Mouse (Mus musculus): ENCODE results near the gene Flywch1. TPM values are rescaled to one million over a fixed set of nuclear protein-coding genes. Genes with fewer than 3 reads are reported as not detected.
A peak's percentile ranks its signal among the peaks of the same experiment; 100 is the strongest.

Gene Flywch1
- 210 and 220 TPM in 2 replicates for polyA plus RNA-seq (2014; fragmentation: Nextera tagmentation; extraction: Ambion mirVana)

DNA sequence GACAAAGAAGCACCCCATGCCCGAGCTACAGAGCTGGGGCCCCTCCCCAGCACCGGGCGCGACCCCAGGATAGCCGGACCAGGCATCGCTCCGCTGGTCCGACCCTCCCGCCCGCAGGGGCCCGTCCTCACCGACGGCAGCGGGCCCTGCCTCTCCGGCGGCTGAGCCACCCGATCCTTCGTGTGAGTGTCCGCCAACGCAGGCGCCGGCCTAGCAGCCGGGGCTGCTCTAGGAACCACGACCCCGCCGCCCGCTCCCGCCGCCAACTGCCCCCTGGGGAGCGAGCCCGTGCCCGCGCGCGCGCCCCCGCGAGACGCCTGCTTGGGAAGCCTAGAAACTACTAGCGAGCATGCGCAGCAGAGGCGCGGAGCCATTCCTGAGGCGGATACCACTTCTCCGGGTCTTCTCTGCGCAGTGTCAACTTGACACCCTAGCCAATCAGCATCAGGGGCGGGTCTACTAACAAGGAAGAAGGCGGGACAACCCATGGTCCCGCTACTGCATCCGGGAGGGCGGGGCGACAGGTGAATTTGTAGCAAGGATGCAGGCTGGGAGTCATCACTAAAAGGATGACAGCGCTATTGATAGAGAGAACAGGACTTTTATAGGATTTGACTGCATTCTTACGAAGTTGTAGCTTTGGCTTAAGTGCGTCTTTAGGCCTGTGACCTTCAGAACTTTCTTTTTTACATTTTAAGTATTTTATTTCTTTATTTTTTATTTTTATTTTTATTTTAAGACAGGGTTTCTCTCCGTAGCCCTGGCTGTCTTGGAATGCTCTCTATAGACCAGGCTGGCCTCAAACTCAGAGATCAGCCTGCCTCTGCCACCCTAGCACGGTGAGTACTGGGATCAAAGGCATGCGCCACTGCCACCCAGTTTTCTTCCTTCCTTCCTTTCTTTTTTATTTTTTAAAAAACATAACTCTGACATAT lies at the start of gene Flywch1:
Flywch1 (minus strand) TSS at position 319 of the 935 bp plus-strand sequence.
- H3K9ac ChIP-seq (replicated peaks; ENCODE audit: low read length), result peak within 1 kb of the TSS; percentile 98
- ATAC-seq (ENCODE audit: low FRiP score, low TSS enrichment) (peak; percentile 98), DNase-seq (peak; percentile 99)
- H3K4me2 ChIP-seq (ENCODE audit: low read length), result peak within 1 kb of the TSS; percentile 65
- H3K36me3 ChIP-seq (ENCODE audit: control insufficient read depth, insufficient read depth, low read length), result peaks cover 15% of the 10 kb centered on the region; the same call in 1 of the 2 replicates
- H3K27ac ChIP-seq (replicated peaks; ENCODE audit: low read depth, low read length), result peak within 1 kb of the TSS; percentile 92
- peak within 1 kb of the TSS; percentile 86 for H3K4me3 ChIP-seq (replicated peaks; ENCODE audit: low read depth, low read length)
- H3K9me3 ChIP-seq (ENCODE audit: control insufficient read depth, low read length), result no peaks in the 10 kb centered on the region
- 3% methylated on average over 58 of the region's 58 CpGs for WGBS
- peaks cover 20% of the 10 kb centered on the region for H3K4me1 ChIP-seq (ENCODE audit: control insufficient read depth, insufficient read depth, low read length)
- no peaks in the 10 kb centered on the region for H3K27me3 ChIP-seq (ENCODE audit: control insufficient read depth, insufficient read depth, low read length)

DNA sequence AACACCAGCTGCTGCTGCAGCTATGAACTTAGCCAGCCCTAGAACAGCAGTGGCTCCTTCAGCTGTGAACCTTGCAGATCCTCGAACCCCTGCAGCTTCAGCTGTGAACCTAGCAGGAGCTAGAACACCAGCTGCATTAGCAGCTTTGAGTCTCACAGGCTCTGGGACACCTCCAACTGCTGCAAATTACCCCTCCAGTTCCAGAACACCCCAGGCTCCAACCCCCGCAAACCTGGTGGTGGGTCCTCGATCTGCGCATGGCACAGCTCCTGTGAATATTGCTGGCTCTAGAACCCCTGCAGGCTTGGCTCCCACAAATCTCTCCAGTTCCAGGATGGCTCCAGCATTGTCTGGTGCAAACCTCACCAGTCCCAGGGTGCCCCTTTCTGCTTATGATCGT lies 49.3 kb upstream of the Flywch1 start:
- no peaks in the 10 kb centered on the region for H3K27me3 ChIP-seq (ENCODE audit: control insufficient read depth, insufficient read depth, low read length)
- H3K4me3 ChIP-seq (replicated peaks; ENCODE audit: low read depth, low read length), result no peak overlapping the region
- peaks cover 20% of the 10 kb centered on the region for H3K9me3 ChIP-seq (ENCODE audit: control insufficient read depth, low read length)
- H3K4me1 ChIP-seq (ENCODE audit: control insufficient read depth, insufficient read depth, low read length), result no peaks in the 10 kb centered on the region
- H3K4me2 ChIP-seq (ENCODE audit: low read length), result no peak overlapping the region
- DNase-seq (no peak), ATAC-seq (ENCODE audit: low FRiP score, low TSS enrichment) (no peak)
- no peak overlapping the region for H3K27ac ChIP-seq (replicated peaks; ENCODE audit: low read depth, low read length)
- H3K36me3 ChIP-seq (ENCODE audit: control insufficient read depth, insufficient read depth, low read length), result peaks cover 99% of the 10 kb centered on the region
- WGBS, result 93% methylated on average over 5 of the region's 5 CpGs
- H3K9ac ChIP-seq (replicated peaks; ENCODE audit: low read length), result no peak overlapping the region

DNA sequence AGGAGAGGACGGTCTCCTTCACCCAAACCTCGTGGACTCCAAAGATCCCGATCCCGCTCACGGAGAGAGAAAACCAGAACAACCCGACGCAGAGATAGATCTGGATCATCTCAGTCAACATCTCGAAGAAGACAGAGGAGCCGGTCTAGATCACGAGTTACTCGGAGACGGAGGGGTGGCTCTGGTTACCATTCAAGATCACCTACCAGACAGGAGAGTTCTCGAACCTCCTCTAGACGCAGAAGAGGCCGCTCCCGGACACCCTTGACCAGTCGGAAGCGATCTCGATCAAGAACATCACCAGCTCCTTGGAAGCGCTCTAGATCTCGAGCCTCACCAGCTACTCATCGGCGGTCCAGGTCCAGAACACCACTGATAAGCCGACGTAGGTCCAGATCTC lies 47.8 kb upstream of the Flywch1 start:
- Histone ChIP-seq H3K9me3 (ENCODE audit: control insufficient read depth, low read length) (peaks cover 26% of the 10 kb centered on the region), H3K4me2 (ENCODE audit: low read length) (no peak overlapping the region), H3K4me3 (replicated peaks; ENCODE audit: low read depth, low read length) (no peak overlapping the region), H3K27ac (replicated peaks; ENCODE audit: low read depth, low read length) (no peak overlapping the region), H3K9ac (replicated peaks; ENCODE audit: low read length) (no peak overlapping the region), H3K36me3 (ENCODE audit: control insufficient read depth, insufficient read depth, low read length) (peaks cover 99% of the 10 kb centered on the region), H3K27me3 (ENCODE audit: control insufficient read depth, insufficient read depth, low read length) (no peaks in the 10 kb centered on the region), H3K4me1 (ENCODE audit: control insufficient read depth, insufficient read depth, low read length) (no peaks in the 10 kb centered on the region)
- DNase-seq (no peak), ATAC-seq (ENCODE audit: low FRiP score, low TSS enrichment) (no peak)
- 99% methylated on average over 25 of the region's 25 CpGs for WGBS

DNA sequence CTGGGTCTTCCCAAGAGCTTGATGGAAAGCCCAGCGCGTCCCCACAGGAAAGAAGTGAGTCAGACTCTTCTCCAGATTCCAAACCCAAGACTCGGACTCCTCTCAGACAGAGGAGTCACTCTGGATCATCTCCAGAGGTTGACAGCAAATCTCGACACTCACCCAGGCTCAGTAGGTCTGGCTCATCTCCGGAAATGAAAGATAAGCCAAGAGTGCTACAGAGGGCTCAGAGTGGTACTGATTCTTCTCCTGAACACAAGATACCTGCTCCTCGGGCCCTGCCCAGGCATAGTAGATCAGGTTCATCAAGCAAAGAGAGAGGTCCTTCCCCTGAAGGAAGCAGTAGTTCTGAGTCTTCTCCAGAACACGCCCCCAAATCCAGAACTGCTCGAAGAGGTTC lies 47.2 kb upstream of the Flywch1 start:
- Histone ChIP-seq H3K9ac (replicated peaks; ENCODE audit: low read length) (no peak overlapping the region), H3K27ac (replicated peaks; ENCODE audit: low read depth, low read length) (no peak overlapping the region), H3K9me3 (ENCODE audit: control insufficient read depth, low read length) (peaks cover 26% of the 10 kb centered on the region), H3K4me3 (replicated peaks; ENCODE audit: low read depth, low read length) (no peak overlapping the region), H3K4me1 (ENCODE audit: control insufficient read depth, insufficient read depth, low read length) (no peaks in the 10 kb centered on the region), H3K27me3 (ENCODE audit: control insufficient read depth, insufficient read depth, low read length) (no peaks in the 10 kb centered on the region), H3K4me2 (ENCODE audit: low read length) (no peak overlapping the region), H3K36me3 (ENCODE audit: control insufficient read depth, insufficient read depth, low read length) (peaks cover 99% of the 10 kb centered on the region)
- DNase-seq, result no peak
- ATAC-seq (ENCODE audit: low FRiP score, low TSS enrichment), result no peak
- 99% methylated on average over 8 of the region's 8 CpGs for WGBS

DNA sequence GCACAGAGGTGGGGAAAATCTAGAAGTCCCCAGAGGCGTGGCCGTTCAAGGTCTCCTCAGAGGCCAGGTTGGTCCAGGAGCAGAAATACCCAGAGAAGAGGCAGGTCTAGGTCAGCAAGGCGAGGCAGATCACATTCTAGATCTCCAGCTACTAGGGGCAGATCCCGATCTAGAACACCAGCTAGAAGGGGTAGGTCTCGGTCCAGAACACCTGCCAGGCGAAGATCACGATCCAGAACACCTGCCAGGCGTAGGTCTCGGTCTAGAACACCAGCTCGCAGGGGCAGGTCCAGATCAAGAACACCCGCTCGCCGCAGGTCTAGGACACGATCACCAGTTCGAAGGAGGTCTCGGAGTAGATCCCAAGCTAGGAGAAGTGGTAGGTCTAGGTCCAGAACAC lies 44.2 kb upstream of the Flywch1 start:
- peaks cover 26% of the 10 kb centered on the region for H3K9me3 ChIP-seq (ENCODE audit: control insufficient read depth, low read length)
- H3K9ac ChIP-seq (replicated peaks; ENCODE audit: low read length), result no peak overlapping the region
- no peaks in the 10 kb centered on the region for H3K4me1 ChIP-seq (ENCODE audit: control insufficient read depth, insufficient read depth, low read length)
- no peak overlapping the region for H3K27ac ChIP-seq (replicated peaks; ENCODE audit: low read depth, low read length)
- H3K27me3 ChIP-seq (ENCODE audit: control insufficient read depth, insufficient read depth, low read length), result no peaks in the 10 kb centered on the region
- DNase-seq, result no peak
- no peak for ATAC-seq (ENCODE audit: low FRiP score, low TSS enrichment)
- no peak overlapping the region for H3K4me2 ChIP-seq (ENCODE audit: low read length)
- WGBS, result 99% methylated on average over 16 of the region's 16 CpGs
- no peak overlapping the region for H3K4me3 ChIP-seq (replicated peaks; ENCODE audit: low read depth, low read length)
- H3K36me3 ChIP-seq (ENCODE audit: control insufficient read depth, insufficient read depth, low read length), result peaks cover 98% of the 10 kb centered on the region

DNA sequence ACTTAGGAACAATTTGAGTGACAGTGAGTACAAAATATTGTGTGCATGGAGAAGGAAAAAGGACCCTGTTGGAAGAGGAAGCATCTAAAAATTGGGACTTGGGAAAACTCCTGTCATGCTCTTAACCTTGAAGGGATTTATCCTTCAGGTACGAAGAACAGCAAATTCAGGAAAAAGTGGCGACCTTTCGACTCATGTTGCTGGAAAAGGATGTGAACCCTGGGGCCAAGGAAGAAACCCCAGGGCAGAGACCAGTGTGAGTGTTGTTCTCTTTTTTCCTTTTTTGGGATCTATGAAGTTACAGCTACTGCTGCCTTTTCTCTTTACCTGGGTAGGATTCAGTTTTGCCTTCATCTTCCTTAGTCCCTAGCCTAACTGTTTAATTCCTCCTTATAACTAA lies 36.5 kb upstream of the Flywch1 start:
- Histone ChIP-seq H3K4me2 (ENCODE audit: low read length) (no peak overlapping the region), H3K4me1 (ENCODE audit: control insufficient read depth, insufficient read depth, low read length) (peaks cover 27% of the 10 kb centered on the region), H3K9ac (replicated peaks; ENCODE audit: low read length) (no peak overlapping the region), H3K36me3 (ENCODE audit: control insufficient read depth, insufficient read depth, low read length) (peaks cover 61% of the 10 kb centered on the region), H3K9me3 (ENCODE audit: control insufficient read depth, low read length) (no peaks in the 10 kb centered on the region), H3K27me3 (ENCODE audit: control insufficient read depth, insufficient read depth, low read length) (no peaks in the 10 kb centered on the region), H3K4me3 (replicated peaks; ENCODE audit: low read depth, low read length) (no peak overlapping the region), H3K27ac (replicated peaks; ENCODE audit: low read depth, low read length) (no peak overlapping the region)
- 100% methylated on average over 3 of the region's 3 CpGs for WGBS
- ATAC-seq (ENCODE audit: low FRiP score, low TSS enrichment), result no peak
- no peak for DNase-seq

DNA sequence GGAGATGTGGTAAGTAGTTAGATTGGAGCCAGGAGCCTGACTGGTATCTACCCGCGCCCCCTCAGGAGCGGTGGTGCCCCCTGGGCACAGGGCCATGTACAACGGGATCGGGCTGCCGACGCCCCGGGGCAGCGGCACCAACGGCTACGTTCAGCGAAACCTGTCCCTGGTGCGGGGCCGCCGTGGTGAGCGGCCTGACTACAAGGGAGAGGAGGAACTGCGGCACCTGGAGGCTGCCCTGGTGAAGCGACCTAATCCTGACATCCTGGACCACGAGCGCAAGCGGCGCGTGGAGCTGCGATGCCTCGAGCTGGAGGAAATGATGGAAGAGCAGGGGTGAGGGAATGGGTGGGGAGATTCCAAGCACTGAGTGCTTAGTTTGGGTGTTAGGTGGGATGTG lies 35.5 kb upstream of the Flywch1 start:
- Histone ChIP-seq H3K9me3 (ENCODE audit: control insufficient read depth, low read length) (no peaks in the 10 kb centered on the region), H3K4me2 (ENCODE audit: low read length) (peak overlapping the region; percentile 19; the same call in 1 of the 2 replicates), H3K27me3 (ENCODE audit: control insufficient read depth, insufficient read depth, low read length) (no peaks in the 10 kb centered on the region), H3K9ac (replicated peaks; ENCODE audit: low read length) (no peak overlapping the region), H3K27ac (replicated peaks; ENCODE audit: low read depth, low read length) (0 out of 2 replicates have a peak overlapping the region, but pooled peaks have one; percentile 20), H3K4me1 (ENCODE audit: control insufficient read depth, insufficient read depth, low read length) (peaks cover 31% of the 10 kb centered on the region), H3K4me3 (replicated peaks; ENCODE audit: low read depth, low read length) (no peak overlapping the region), H3K36me3 (ENCODE audit: control insufficient read depth, insufficient read depth, low read length) (peaks cover 50% of the 10 kb centered on the region)
- ATAC-seq (ENCODE audit: low FRiP score, low TSS enrichment) (no peak), DNase-seq (no peak)
- 79% methylated on average over 25 of the region's 25 CpGs for WGBS

DNA sequence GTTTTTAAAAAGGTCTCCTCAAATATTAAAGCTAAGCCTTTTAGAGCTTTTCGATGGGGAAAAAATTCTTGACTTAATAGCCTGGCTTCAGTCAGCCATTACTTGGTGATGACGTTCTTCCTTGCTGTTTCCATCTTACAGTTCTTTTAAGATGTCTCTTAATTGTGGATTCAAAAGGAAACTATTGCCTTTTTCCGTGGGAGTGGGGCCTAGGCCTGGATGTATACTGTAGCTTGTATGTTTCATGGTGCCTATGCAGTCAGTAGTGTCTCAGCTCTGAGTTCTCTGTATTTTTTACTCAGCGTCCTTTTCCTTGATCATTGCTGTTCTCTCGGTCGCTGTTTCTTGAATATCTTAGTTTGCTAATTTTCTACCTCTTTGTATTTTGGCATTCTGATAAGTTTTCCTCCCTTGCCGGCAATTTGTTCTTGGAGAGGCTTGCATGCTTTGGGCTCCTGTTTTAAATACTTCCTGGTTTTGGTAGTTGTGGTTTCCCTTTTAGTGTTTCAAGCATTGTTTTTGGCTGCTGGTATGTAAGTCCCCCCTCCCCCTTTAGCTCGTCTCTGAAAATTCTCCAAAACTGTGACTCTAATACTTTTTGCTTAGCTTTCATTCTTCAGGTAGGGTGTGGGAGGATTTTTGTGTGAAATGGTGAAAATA lies 33.2 kb upstream of the Flywch1 start:
- peak overlapping the region; percentile 74 for H3K4me2 ChIP-seq (ENCODE audit: low read length)
- peak overlapping the region; percentile 87 for H3K9ac ChIP-seq (replicated peaks; ENCODE audit: low read length)
- H3K36me3 ChIP-seq (ENCODE audit: control insufficient read depth, insufficient read depth, low read length), result peaks cover 27% of the 10 kb centered on the region
- H3K9me3 ChIP-seq (ENCODE audit: control insufficient read depth, low read length), result no peaks in the 10 kb centered on the region
- DNase-seq (no peak), ATAC-seq (ENCODE audit: low FRiP score, low TSS enrichment) (no peak)
- peak overlapping the region; percentile 99 for H3K4me3 ChIP-seq (replicated peaks; ENCODE audit: low read depth, low read length)
- 4% methylated on average over 8 of the region's 8 CpGs for WGBS
- no peaks in the 10 kb centered on the region for H3K27me3 ChIP-seq (ENCODE audit: control insufficient read depth, insufficient read depth, low read length)
- H3K27ac ChIP-seq (replicated peaks; ENCODE audit: low read depth, low read length), result no peak overlapping the region
- peaks cover 31% of the 10 kb centered on the region for H3K4me1 ChIP-seq (ENCODE audit: control insufficient read depth, insufficient read depth, low read length)
